Mouse (Mus musculus) cortical plate, adult 2 months (tissue): ENCODE data around the gene Ascl5. TPM values are rescaled to one million over a fixed set of nuclear protein-coding genes. Genes with fewer than 3 reads are reported as not detected.

Experiments used
- H3K27ac ChIP-seq: fragments of 200-500 bp; 2 replicates; pipeline ENCODE4 v1.5.1; 2012; ENCODE audit warnings: low read length, control low read depth, inconsistent platforms; ENCODE audit not compliant: insufficient read depth
- H3K4me1 ChIP-seq: fragments of 200-500 bp; 2 replicates; pipeline ENCODE4 v1.6.1; 2011; ENCODE audit warnings: low read length; ENCODE audit not compliant: control insufficient read depth, insufficient read depth
- H3K4me3 ChIP-seq: fragments of 200-500 bp; 2 replicates; pipeline ENCODE4 v1.5.1; 2011; ENCODE audit warnings: mild to moderate bottlenecking, low read length, control low read depth; ENCODE audit not compliant: insufficient read depth
- CTCF ChIP-seq: fragments of 200-500 bp; IDR thresholded peaks from 2 replicates; pipeline ENCODE4 v1.5.1; 2011; ENCODE audit warnings: mild to moderate bottlenecking, control low read depth, low read length; ENCODE audit not compliant: insufficient read depth; ENCODE audit errors: extremely low read depth
- POLR2A ChIP-seq: fragments of 200-500 bp; IDR thresholded peaks from 2 replicates; pipeline ENCODE4 v1.6.1; 2011; ENCODE audit warnings: mild to moderate bottlenecking, low read length, control low read depth; ENCODE audit not compliant: insufficient read depth; ENCODE audit errors: extremely low read depth
- polyA plus RNA-seq: library from polyadenylated mRNA; depleted of rRNA; stranded (reverse); fragments of >200 nt; gene quantifications from 2 replicates; pipeline ENCODE4 v1.2.3, GENCODE M21; 2012; rRNA removed

Ascl5 gene
- polyA plus RNA-seq, 1 experiment: 2.0 TPM

- no peaks in the 10 kb centered on the region for H3K4me1 ChIP-seq
- H3K4me3 ChIP-seq: no peak overlapping the region
- peak; percentile 93 for TF ChIP-seq CTCF
- no peak for TF ChIP-seq POLR2A
- H3K27ac ChIP-seq: no peak overlapping the region
These were observed 25.5 kb downstream of the Ascl5 start for GRCm38 (mm10) chr1:136076086-136076485.

- no peak for TF ChIP-seq CTCF
- TF ChIP-seq POLR2A: no peak
These were observed 27.1 kb downstream of the Ascl5 start for GRCm38 (mm10) chr1:136077656-136078055.

GRCm38 (mm10) chr1:136081161-136081560 lies 30.6 kb downstream of the Ascl5 start:
- H3K4me3 ChIP-seq: no peak overlapping the region
- H3K27ac ChIP-seq: no peak overlapping the region
- no peaks in the 10 kb centered on the region for H3K4me1 ChIP-seq
- TF ChIP-seq CTCF (no peak), POLR2A (no peak)

More at GRCm38 (mm10) chr1:136077656-136078055, 27.1 kb downstream of the Ascl5 start:
- Histone ChIP-seq H3K4me3 (no peak overlapping the region), H3K4me1 (no peaks in the 10 kb centered on the region), H3K27ac (no peak overlapping the region)

- Histone ChIP-seq H3K4me1 (no peaks in the 10 kb centered on the region), H3K4me3 (no peak overlapping the region), H3K27ac (no peak overlapping the region)
- TF ChIP-seq POLR2A (no peak), CTCF (no peak)
These were observed 35.5 kb downstream of the Ascl5 start for GRCm38 (mm10) chr1:136085988-136086685.

- Histone ChIP-seq H3K4me1 (no peaks in the 10 kb centered on the region), H3K4me3 (no peak overlapping the region), H3K27ac (no peak overlapping the region)
- TF ChIP-seq CTCF: no peak
- no peak for TF ChIP-seq POLR2A
These were observed 39.0 kb downstream of the Ascl5 start for GRCm38 (mm10) chr1:136089368-136090165.

- H3K27ac ChIP-seq: no peak overlapping the region
- no peak for TF ChIP-seq POLR2A
- no peak for TF ChIP-seq CTCF
- no peak overlapping the region for H3K4me3 ChIP-seq
- no peaks in the 10 kb centered on the region for H3K4me1 ChIP-seq
These were observed 43.1 kb downstream of the Ascl5 start for GRCm38 (mm10) chr1:136093726-136094125.

GRCm38 (mm10) chr1:136094807-136095206 lies 44.2 kb downstream of the Ascl5 start:
- no peak overlapping the region for H3K4me3 ChIP-seq
- no peaks in the 10 kb centered on the region for H3K4me1 ChIP-seq
- TF ChIP-seq POLR2A: no peak
- TF ChIP-seq CTCF: no peak
- no peak overlapping the region for H3K27ac ChIP-seq

Other genes starting within 250 kb of the Ascl5 start
- 2.9 and 3.0 TPM in 2 replicates for gene Lad1, start 232.2 kb upstream of the Ascl5 start, polyA plus RNA-seq
- gene Tnnt2, start 214.4 kb upstream of the Ascl5 start, polyA plus RNA-seq: 15.4 and 16.2 TPM in 2 replicates
- 0.15 and 0.25 TPM in 2 replicates for gene Pkp1, start 131.6 kb upstream of the Ascl5 start, polyA plus RNA-seq
- gene Igfn1, start 44.5 kb upstream of the Ascl5 start, polyA plus RNA-seq: 28.8 and 34.2 TPM in 2 replicates
- gene Tmem9, start 42.7 kb upstream of the Ascl5 start, polyA plus RNA-seq: 101 TPM in 2 replicates
- 0.89 and 0.98 TPM in 2 replicates for gene Cacna1s, start 1.9 kb downstream of the Ascl5 start, polyA plus RNA-seq
- 42.5 and 44.4 TPM in 2 replicates for gene Kif21b, start 80.6 kb downstream of the Ascl5 start, polyA plus RNA-seq
- gene Mroh3, start 162.0 kb downstream of the Ascl5 start, polyA plus RNA-seq: 1.0 and 1.6 TPM in 2 replicates
- 3.3 TPM in 2 replicates for gene Inava, start 183.5 kb downstream of the Ascl5 start, polyA plus RNA-seq
- 6.5 and 9.7 TPM in 2 replicates for gene Gpr25, start 210.1 kb downstream of the Ascl5 start, polyA plus RNA-seq